Mouse (Mus musculus): ENCODE data around the gene Pex19.

Pex19 gene

DNA sequence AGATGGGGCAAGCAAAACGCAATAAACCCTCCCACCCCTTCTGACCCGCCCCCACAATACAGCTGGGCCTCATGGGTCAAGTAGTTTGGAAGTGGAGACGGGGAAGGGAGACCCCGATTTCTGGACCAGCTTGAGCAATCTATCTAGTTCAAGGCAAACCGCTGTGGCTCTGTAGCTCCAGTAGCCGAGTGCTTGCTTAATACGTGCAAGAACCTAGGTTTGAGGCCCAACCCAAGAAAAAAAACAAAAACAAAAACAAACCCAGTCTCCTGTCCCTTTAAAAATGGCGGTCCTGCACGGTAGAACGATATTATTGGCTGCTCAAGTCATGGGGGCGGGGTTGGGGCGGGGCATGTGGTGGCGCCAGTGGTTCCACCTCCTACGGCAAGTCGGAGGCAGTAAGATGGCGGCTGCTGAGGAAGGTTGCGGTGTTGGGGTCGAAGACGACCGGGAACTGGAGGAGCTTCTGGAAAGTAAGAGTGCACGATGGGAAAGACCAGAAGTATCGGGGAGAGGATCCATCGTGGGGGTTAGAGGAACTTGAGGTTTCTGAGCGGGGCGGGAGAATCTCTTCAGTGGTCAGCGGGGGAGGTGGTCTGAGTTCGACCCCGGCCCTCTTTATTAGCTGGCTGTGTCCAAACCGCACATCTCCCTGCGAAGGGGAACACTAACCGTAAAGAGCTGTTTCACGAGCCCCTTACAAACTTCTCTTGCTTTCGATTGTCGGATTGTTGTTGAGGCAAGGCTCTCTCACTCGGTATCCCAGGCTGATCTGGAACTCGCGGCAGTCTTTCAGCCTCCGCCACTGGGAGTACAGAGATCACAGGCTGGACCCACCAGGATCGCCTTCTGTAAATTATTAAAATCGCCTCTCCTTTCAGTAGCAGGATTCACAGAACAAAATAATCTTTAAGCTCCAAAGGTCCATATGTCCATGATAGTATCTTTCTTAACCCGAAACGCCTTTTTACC, at the start of gene Pex19:
TSS of gene Pex19 (plus strand) at position 380 of the 972 bp plus-strand sequence.
- DNase-seq, result peak; percentile 86

DNA sequence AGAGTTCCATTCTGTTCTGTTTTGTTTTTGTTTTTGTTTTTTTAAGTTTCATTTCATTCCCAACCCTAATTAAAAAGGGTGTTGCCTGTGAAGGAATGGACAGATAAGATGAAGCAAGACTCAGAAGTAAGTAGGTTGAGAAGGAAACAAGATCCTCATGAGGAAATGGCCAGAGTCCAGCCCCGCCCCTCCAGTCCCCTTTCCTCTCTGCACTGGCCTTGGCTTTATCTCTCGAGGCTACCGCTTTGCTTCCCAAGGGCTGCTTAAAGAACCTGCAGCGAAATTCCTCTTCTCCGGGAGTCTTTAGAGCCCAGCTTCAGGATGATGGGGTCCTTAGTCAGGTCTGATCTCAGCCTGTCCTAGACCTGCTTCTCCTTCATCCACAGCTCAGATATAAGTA, 48.6 kb upstream of the Pex19 start:
- DNase-seq, result no peak

DNA sequence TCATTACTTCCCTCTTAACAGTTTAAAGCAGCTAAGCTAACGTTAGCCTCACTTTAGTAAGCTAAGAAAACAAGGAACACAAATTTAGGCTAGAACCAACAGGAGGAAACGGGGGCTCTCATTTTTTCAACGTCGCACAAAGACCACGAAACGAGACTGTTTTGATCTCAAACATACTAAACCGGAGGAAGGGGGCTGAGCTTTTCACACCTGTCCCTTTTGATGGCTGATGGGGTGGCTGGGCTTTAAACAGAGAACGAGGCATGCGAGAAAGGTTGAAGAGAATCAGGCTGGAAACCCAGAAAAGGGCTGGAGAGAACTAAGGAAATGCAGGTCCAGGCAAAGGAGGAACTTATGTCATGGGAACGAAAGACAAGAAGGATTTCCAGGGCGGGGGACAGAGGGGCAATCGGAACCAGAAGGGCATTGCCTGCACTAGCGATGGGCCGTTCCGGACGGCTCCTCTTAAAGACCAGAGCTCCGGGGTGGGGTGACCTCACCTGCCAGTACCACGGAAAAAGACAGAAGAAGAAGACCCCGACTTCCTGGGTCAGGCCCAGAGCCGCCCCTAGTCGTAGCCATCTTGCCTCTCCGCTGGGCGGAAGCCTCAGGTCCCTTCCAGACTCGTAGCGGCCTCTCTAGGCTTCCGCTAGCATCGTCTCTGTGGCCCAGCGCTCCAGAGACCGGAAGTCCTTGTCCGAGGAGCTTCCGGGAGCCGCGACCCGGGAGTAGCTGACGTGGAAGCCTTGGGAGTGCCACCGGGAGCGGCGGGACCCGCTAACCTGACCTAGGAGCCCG, 44.3 kb upstream of the Pex19 start, which contains the start of the genes Copa and Ncstn:
TSS of gene Copa (plus strand) at position 429 of the 798 bp plus-strand sequence.
TSS of gene Ncstn (minus strand) at position 695 of the 798 bp plus-strand sequence.
- peak; percentile 93 to 95 for DNase-seq

DNA sequence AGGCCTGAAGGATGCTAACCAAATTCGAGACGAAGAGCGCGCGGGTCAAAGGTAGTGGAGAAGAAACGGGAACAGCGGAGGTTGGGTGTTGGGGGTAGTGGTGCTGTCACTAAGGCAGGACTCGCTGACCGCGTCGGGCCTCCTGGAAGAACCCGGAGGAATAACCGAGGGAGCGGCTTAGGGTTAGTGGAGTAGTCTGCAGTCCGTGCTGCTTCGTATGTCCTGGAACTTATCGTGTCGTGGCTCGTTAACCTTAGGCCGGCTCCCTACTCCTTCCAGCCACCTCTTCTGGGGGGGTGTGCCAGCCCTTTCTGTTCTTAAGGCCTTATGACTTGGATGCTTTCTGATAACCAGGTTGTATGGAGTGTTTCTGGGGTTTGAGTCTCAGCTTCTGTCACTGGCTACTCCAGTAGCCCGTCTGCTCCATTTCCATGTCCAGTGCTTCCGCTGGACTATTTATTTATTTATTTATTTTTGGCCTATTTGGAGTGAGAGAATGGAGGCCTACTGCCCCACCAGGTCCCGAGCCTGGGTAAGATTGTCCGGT, 43.6 kb upstream of the Pex19 start:
- DNase-seq, result no peak

GRCm38 (mm10) chr1:172093522-172093921, 33.0 kb upstream of the Pex19 start:
- no peak for DNase-seq

DNA sequence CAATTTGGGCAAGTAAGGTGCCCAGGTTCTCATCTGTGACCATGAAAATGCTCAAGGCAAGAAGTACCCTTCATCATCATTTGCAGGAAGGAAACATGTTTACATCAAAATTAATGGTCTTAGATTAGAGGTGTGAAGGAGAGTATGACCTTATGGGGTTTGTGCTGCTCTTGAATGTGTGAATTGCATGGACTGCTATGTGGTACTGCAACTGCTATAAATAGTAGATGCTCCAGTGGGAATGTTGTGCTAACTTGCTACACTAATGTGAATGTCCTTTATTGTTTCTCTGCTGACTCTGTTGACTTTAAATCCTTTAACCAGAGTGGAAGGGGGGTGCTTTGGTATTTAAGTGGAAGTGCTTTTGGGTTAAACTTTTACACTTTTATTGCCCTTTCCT, 32.3 kb upstream of the Pex19 start:
- no peak for DNase-seq

DNA sequence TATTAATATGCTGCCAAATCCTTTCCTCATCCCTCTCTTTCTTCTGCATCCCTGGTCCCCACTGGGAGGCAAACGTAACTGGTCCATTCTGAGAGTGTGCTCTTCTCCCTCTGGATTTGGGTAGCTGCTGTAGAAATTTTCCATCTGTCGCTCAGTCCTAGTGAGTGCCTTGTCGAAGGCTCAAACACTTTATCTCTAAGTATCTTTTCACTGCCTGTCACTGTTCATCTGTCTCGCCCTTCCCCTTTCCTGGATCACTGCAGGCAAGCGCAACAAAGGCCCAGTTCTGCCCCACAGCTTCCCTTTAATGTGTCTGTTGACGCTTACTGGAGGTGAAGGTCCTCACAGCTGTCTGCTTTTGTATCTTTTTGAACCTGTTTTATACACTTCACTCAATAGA, 31.4 kb upstream of the Pex19 start:
- no peak for DNase-seq

- DNase-seq, result peak; percentile 57 to 65
These were observed 27.1 kb upstream of the Pex19 start for GRCm38 (mm10) chr1:172099325-172100033.

- no peak for DNase-seq
These were observed 22.9 kb upstream of the Pex19 start for GRCm38 (mm10) chr1:172103619-172104018.

GRCm38 (mm10) chr1:172105101-172105500, 21.5 kb upstream of the Pex19 start:
- no peak for DNase-seq

DNA sequence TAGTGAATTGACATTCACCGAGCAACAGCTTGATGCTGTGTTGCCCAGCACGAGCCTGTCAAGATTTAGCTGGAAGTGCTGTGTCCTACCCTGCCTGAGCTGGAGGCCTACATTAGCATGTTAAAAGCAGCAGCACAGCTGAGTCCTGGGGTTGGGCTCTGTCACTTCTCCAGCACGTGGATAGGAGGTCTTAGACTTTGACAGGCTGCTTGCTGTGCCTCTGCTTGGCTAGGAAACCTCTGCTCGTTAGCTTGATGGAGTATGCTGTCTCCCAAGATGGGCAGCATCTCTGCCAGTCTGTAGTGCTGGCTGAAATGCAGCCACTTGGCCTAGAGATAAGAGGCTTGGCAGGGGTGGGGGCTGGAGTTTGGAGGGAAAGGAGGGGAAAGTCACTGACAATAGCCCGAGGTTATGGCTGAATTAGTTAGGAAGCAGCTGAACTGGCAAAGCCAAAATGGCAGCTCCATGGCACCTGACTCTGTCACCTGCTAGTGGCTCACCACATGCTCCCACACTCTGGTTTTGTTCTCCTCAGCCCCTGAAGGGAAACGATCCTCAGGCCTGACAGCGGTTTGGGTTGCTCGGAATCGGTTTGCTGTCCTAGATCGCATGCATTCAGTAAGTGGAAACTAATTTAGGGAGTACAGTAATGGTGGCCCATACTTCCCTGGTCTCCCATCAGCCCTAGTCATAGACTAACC, 18.6 kb upstream of the Pex19 start:
- peak; percentile 41 to 44 for DNase-seq

DNA sequence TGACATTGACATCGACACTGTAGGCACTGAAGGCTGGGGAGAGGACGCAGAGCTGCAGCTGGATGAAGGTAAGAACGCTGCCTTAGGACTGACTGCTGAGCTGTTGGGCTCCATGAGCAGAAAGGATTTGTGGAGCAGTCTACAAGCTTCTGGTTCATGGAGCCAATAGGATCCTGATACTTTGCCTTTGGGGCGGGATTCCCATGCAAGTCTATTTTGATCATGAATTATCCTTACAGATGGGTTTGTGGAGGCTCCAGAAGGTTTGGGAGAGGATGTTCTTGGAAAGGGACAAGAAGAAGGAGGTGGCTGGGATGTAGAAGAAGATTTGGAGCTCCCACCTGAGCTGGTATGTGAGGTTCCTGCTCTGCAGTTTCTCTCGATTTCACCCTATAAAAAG, 9.6 kb upstream of the Pex19 start:
- DNase-seq, result no peak

DNA sequence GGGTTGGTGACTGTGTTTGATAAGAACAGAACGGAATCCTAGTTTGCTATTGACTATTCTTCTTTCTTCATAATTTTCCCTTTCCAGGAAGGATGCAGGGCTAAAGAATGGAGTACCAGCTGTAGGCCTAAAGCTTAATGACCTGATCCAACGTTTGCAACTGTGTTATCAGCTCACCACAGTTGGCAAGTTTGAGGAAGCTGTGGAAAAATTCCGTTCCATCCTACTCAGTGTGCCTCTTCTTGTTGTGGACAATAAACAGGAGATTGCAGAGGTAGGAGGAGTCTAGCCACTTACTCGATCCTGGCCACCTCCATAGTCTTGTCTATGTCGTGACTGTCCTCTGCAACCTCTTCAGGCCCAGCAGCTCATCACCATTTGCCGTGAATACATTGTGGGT, 7.5 kb upstream of the Pex19 start:
- DNase-seq, result no peak

DNA sequence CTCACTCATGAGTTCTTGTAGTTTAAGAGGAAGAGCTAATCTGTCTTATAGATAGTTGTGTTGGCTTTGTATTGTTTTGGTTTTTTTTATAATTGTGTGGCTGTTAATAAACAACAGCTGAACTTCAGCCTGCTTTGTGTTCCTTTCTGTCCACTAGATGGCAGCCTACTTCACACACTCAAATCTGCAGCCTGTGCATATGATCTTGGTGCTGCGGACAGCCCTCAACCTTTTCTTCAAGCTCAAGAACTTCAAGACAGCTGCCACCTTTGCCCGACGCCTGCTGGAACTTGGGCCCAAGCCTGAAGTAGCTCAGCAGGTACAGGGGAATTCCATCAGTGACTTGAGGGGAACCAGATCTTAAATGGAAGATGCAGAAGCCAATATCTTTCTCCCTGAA, 6.8 kb upstream of the Pex19 start:
- peak; percentile 50 to 61 for DNase-seq

DNA sequence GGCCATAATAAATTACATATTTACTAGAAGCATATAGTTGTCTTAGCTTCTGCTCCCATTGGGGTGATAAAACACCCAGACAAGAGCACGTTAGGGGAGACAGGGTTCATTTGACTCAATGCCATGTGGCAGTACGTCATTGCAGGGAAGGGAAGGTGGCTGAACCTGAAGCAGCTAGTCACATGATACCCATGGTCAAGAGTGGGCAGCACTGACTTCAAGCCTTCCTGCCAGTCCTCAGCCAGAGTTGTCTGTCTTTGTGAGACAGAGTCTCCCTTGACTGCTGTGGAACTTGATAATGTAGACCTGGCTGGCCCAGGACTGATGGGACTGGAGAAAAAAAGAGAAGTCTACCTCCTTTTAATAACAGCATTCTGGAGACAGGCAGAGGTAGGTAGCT, 3.9 kb upstream of the Pex19 start:
- no peak for DNase-seq

GRCm38 (mm10) chr1:172124572-172124971, 2.0 kb upstream of the Pex19 start:
- DNase-seq, result no peak

DNA sequence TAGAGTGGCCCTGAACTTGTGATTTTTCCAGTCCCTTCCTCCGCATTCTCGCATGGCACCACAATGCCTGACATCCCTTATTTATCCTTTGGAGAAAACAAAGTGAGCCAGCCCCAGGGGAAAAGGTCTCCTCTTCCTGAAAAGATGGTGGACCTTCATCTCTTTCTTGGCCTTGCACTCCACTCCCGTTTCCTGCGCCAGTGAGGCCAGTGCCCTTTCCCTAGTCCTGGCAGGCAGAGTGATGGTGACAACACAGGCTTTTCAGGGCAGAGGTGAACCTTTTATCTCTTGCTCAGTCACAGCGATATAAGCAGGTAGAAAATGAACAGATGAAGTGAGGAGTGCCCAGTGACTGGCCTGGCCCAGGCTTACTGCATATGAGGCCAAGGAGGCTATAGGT, 932 bp downstream of the Pex19 start:
- DNase-seq, result peak; percentile 18 to 24

DNA sequence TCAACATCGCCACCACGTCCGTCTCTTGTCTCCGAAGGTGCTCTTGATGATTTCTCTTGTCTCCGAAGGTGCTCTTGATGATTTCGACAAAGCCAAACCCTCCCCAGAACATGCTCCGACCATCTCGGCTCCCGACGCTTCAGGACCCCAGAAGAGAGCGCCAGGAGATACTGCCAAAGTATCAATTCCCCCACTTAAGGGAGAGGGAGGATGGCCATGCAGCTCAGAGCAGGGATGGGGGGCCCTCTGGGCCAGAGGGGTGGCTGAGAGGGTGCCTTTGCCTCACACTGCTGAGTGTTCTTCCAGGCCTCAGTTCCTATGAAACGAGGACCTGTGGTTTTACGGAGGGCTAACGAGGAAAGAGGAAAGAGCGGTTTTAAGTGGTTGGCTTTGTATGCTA, 2.0 kb downstream of the Pex19 start:
- no peak for DNase-seq

- no peak for DNase-seq
These were observed 2.6 kb downstream of the Pex19 start for GRCm38 (mm10) chr1:172129108-172129507.

GRCm38 (mm10) chr1:172129780-172130179, 3.2 kb downstream of the Pex19 start:
- DNase-seq, result no peak

DNA sequence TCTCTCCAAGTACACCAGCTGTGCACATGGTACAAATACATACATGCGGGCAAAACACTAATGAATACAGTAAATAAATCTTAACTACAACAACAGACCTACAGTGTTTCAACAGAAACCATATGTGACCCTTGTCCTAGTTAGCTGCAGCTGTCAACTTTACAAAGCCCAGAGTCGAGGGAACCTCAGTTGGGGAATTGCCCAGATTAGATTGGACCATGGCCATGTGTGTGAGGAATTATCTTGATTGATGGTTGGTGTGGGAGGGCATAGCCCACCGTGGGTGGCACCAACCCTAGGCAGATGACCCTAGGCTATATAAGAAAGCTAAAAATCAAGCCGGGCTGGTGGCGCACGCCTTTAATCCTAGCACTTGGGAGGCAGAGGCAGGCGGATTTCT, 5.8 kb downstream of the Pex19 start:
- DNase-seq, result peak in 1 of 2 experiments; percentile 34

DNA sequence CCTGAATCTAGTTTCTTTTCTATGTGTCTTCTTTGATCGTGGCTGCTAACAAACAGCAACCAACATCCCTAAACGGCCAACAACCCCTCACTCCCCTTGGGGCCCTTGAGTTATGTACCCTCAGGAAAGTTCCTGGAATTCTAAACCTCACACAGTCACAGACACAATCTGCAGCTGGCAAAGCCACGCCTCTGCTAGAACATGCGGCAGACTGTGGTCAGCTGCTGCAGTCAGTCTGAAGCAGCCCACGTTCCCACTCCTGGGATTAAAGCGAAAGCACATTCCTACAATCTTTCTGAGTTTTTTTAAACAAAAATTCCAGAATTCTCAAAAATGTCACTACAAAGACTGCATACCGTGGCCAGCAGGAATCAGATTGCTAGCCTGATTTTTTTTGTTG, 7.0 kb downstream of the Pex19 start:
- no peak for DNase-seq

Data from cerebellum, postnatal 14 days (tissue).